Mouse (Mus musculus) neural tube, embryonic 10.5 days (tissue): ENCODE results near the gene Kif11.
A peak's percentile ranks its signal among the peaks of the same experiment; 100 is the strongest.

Source experiments
- DNase-seq: peaks from one replicate; pipeline ENCODE4 v3.0.0-alpha.2; 2017; ENCODE audit warnings: low spot score; ENCODE audit errors: extremely low spot score

Gene Kif11

GRCm38 (mm10) chr19:37376841-37377240 lies 638 bp downstream of the Kif11 start:
- DNase-seq = no peak

GRCm38 (mm10) chr19:37377404-37377990 lies 1.3 kb downstream of the Kif11 start:
- DNase-seq = no peak

DNA sequence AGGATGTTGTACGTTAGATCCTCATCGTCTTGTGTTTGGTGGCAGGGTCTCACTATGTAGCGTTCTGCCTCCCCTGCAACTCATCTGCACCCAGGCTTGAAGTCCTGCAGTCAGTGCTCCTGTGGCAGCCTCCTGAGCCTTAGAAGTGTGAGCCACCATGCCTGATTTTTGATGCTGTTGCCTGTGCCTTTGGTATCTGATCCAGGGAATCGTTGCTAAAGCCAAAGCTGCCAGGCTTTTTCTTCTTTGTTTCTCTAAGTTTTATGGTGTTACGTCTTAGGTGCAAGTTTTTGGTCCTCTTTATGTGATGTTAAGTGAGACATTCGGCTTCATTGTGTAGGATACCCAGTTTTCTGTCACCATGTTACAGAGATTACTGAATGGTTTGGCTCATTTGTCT lies 2.6 kb downstream of the Kif11 start:
- no peak for DNase-seq

- no peak for DNase-seq
Measured at GRCm38 (mm10) chr19:37386126-37386525, 9.9 kb downstream of the Kif11 start.

DNA sequence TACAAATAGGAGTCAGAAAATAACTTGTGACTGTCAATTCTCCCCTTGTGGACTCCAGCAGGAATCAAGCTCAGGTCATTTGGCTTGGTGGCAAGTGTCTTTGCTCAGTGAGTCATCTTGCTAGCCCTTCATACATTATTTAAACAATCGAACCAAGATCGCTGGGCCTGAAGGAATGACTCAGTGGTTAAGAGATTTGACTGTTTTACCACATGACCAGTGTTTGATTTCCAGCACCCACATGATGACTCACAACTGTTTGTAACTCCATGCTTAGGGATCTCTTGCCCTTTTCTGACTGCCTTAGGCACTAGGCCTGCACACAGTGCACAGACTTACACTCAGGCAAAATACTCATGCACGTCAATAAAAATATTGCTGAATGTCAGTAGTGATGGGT lies 15.7 kb downstream of the Kif11 start:
- no peak for DNase-seq

GRCm38 (mm10) chr19:37396279-37396678 lies 20.1 kb downstream of the Kif11 start:
- no peak for DNase-seq

- DNase-seq = no peak
Measured at GRCm38 (mm10) chr19:37400936-37401335, 24.7 kb downstream of the Kif11 start.

- DNase-seq = no peak
Measured at GRCm38 (mm10) chr19:37418294-37418693, 42.1 kb downstream of the Kif11 start.

GRCm38 (mm10) chr19:37419613-37420012 lies 43.4 kb downstream of the Kif11 start:
- DNase-seq = no peak

DNA sequence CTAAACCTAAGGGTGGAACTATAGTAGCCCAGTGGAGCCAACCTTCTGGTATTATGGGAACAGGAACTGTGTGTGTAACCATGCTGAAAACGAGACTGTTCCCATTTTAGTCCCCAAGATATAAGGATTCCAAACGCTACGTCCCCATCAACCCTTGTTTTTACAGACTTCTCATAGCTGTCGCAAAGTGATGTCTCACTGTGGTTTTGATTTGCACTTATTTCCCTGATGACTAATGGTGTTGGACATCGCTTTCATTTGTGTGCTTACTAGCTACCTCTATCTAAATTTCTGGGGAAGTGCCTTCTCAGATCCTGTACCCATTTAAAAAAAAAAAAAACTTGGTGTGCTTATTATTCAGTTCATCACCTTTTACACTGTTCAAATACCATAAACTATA lies 52.4 kb downstream of the Kif11 start:
- no peak for DNase-seq

- no peak for DNase-seq
Measured at GRCm38 (mm10) chr19:37431139-37431756, 55.0 kb downstream of the Kif11 start.

DNA sequence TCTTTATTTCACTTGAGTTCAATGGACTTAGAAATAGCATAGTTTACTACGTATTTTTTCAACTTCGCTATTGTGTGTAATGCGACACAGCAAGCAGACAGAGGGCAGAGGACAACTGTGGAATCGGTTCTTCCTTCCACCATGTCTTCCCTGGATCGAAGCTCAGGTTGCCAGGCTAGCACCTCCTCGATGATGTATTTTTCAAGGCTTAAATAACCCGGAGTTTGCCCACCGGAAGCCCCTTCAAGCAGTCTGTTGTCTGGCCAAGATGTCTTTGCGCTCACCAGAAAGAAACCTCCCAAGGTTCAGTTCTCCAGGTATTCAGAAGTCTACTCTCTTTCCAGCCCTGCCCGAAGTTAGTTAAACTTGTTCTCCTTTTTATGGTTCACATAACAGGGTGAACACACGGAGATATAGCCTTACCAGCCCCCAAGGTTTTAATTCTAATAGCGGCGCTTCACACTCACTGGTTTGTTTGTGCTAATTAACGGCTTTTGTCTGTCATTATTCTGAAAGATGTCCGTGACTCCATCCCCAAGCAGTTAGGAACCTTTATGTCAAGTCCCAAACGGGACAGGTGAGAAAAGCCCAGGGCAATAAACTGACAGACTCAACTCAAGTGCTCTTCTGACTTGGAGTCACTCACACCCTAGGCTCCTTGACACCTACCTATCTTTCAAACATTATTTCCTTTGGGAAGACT lies 56.8 kb downstream of the Kif11 start:
- no peak for DNase-seq

DNA sequence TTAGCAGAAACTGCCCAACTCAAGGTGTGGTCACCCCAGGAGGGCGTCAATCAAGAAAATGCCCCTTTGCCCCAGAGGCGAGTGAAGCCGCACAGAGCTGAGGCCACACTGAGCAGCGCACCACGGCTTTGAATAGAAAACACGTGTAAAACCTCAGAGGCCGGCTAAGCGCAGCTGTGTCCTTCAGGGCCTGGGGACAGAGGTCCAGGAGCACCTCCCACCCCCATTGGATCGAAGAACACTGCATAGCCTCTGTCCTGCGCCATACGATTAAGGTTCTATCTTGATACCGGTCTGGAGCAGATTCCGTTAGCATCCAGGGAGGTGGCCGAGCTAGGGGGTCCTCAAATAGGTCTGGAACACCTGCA lies 57.7 kb downstream of the Kif11 start:
- DNase-seq = peak; percentile 62

GRCm38 (mm10) chr19:37434263-37434951 lies 58.2 kb downstream of the Kif11 start, which contains the start of gene Hhex:
Hhex (plus strand) TSS chr19:37434810.
- peak; percentile 64 for DNase-seq

DNA sequence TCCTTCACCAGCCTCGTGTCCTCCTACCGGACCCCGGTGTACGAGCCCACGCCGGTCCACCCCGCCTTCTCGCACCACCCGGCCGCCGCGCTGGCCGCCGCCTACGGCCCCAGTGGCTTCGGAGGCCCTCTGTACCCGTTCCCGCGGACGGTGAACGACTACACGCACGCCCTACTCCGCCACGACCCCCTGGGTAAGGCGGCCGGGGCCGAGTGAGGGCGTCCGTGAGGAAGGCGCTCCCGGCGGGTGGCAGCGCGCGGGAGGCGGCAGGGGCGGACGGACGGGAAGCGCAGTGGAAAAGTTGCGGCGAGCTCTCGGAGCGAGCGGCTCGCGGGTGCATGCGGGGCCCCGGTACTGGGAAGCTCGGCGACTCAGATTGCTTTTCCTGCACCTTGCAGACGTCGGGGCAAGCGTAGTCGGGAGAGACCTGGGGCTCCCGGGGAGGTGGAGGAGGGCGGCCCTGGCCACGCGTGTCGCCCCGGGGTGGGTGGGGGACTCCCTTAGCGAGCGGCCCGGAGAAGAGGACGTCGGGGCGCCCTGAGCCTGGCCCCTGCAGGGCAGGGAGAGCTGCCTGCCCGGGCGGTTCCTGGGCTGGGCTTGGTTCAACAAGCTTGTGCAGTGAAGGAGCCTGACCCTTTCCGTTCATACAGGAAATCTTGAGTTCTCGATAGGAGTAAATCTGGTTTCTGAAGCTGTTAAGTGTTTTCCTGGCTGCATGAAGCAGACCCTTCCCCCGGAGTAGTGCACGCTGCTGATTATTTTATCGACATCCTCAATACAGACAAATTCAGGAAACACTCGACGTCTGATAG lies 59.0 kb downstream of the Kif11 start:
- DNase-seq = peak; percentile 61

DNA sequence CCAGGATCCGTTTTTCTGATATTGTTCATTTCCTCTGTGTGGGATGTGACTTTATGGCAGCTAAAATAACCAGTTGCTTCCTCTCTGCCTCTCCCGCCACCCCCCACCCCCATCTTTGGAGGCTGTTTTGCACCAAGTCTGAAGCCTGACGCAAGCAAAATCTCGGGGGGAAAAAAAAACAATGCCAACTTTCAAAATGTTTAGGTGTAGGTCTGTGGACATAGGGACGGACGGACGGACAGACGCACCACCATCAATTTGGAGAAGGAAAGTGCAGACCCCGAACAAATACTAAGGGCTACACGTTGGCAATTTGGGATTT lies 59.6 kb downstream of the Kif11 start:
- no peak for DNase-seq

- DNase-seq = peak; percentile 56
Measured at GRCm38 (mm10) chr19:37436514-37437288, 60.5 kb downstream of the Kif11 start.

DNA sequence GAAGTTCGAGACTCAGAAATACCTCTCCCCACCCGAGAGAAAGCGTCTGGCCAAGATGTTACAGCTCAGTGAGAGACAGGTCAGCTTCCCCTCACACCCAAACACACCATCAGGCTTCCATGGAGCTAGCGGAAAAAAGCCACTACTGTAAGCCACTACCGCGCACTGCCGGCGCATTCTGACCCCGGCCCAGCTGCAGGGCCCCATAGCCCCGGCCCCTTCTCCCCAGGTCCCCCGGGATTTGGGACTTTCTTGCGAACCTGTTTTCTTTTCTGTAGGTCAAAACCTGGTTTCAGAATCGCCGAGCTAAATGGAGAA lies 61.0 kb downstream of the Kif11 start:
- no peak for DNase-seq

- no peak for DNase-seq
Measured at GRCm38 (mm10) chr19:37440181-37440580, 64.0 kb downstream of the Kif11 start.

DNA sequence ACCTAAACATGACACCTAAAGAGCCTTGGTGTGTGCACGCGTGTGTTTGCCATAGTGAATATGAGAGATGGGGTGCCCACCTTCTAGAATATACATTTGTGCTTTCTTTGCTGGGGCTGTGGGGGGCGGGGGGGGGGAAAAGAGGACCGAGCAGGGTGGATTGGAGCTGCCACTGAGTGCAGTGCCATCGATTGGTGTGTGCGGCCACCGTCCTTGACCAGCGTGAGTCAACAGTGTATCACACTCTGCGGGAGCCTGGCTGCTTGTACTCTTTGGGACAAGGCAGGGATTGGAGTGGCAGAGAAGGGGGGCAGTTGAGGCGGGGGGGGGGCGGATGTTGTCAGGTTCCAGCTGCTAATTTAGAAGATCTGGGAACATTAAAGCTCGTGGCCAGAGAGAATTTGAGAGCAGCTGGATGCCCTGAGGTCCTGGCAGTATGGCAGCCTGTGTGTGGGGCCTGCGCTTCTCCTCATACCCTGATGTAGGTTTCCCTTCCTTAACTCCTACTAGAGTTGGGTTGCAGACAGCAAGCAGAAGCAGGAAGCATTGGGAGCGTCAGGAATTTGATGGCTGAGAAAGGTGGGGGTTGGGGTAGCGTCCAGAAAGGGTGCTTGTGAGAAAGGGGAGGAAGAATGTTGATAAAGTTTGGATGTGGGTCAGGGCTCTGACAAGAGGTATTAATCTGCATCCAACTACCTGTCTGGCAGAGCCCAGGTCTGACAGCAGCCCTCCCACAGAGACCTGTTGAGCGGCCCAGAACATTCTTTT lies 64.7 kb downstream of the Kif11 start:
- DNase-seq = no peak
